Mouse (Mus musculus): ENCODE results near the gene Nrxn3.

- TF ChIP-seq POLR2A (IDR thresholded peaks at IDR 0.05; ENCODE audit: borderline replicate concordance, low read depth, low read length) = no peak
- TF ChIP-seq CTCF (IDR thresholded peaks at IDR 0.05; ENCODE audit: low read depth, low read length) = no peak
Measured at GRCm38 (mm10) chr12:89471289-89471688, 748.6 kb downstream of the Nrxn3 start.
